Mouse (Mus musculus) hindbrain, embryonic 14.5 days (tissue): ENCODE measurements around the gene Pptc7. TPM values are rescaled to one million over a fixed set of nuclear protein-coding genes. Genes with fewer than 3 reads are reported as not detected.

Experiments
- ATAC-seq: fragments of 200-750 bp; cut with Nextera tagmentation; 2 replicates; pipeline ENCODE4 v1.8.0; 2017; ENCODE audit warnings: moderate number of reproducible peaks, mild to moderate bottlenecking, moderate TSS enrichment, moderate library complexity; ENCODE audit not compliant: low FRiP score
- DNase-seq: peaks from one replicate; pipeline ENCODE4 v3.0.0-alpha.2; 2015; ENCODE audit warnings: low spot score
- H3K27ac ChIP-seq: fragments of 300-500 bp; sonication (generic); 2 replicates; pipeline ENCODE4 v1.5.1; 2014; ENCODE audit warnings: mild to moderate bottlenecking, moderate library complexity
- H3K27me3 ChIP-seq: fragments of 300-500 bp; sonication (generic); 2 replicates; pipeline ENCODE4 v1.6.1; 2014; ENCODE audit warnings: mild to moderate bottlenecking, low read length, mixed read lengths; ENCODE audit not compliant: control insufficient read depth, insufficient read depth
- H3K36me3 ChIP-seq: fragments of 300-500 bp; sonication (generic); replicated peaks from 2 replicates; pipeline ENCODE4 v1.6.1; 2014; ENCODE audit not compliant: control insufficient read depth, insufficient read depth
- H3K4me1 ChIP-seq: fragments of 300-500 bp; sonication (generic); replicated peaks from 2 replicates; pipeline ENCODE4 v1.6.1; 2014; ENCODE audit warnings: antibody characterized with exemption, low read length, mixed read lengths; ENCODE audit not compliant: control insufficient read depth, insufficient read depth
- H3K4me2 ChIP-seq: fragments of 300-500 bp; sonication (generic); replicated peaks from 2 replicates; pipeline ENCODE4 v1.6.1; 2014; ENCODE audit warnings: mild to moderate bottlenecking, moderate library complexity
- H3K4me3 ChIP-seq: fragments of 300-500 bp; sonication (generic); replicated peaks from 2 replicates; pipeline ENCODE4 v1.5.1; 2014; ENCODE audit warnings: mild to moderate bottlenecking, low read length
- H3K9ac ChIP-seq: fragments of 300-500 bp; sonication (generic); 2 replicates; pipeline ENCODE4 v1.6.1; 2014
- H3K9me3 ChIP-seq: fragments of 300-500 bp; sonication (generic); 2 replicates; pipeline ENCODE4 v1.6.1; 2016; ENCODE audit warnings: low read length; ENCODE audit not compliant: control insufficient read depth
- WGBS: fragments of 180-500 bp; shearing (Covaris S2); extraction: QIAGEN DNeasy Blood & Tissue Kit; methylation state at CpG from one replicate; pipeline ENCODE4 v1.1.7; 2014; 5-methylcytosine and 5-hydroxymethylcytosine counted together
- polyA plus RNA-seq: library from polyadenylated mRNA; unstranded; fragments of >200 nt; fragmentation: Nextera tagmentation; extraction: Ambion mirVana; gene quantifications from 2 replicates; pipeline ENCODE4 v1.2.1, GENCODE M21; 2014

Pptc7 gene
- polyA plus RNA-seq, 1 experiment from 2014 or later = 8.5 TPM

- H3K4me2 ChIP-seq = no peak overlapping the region
- no peak overlapping the region for H3K27ac ChIP-seq
- 57% methylated on average over 6 of the region's 6 CpGs for WGBS
- H3K36me3 ChIP-seq = no peaks in the 10 kb centered on the region; the same call in 1 of the 2 replicates
- H3K9ac ChIP-seq = no peak overlapping the region
- ATAC-seq (no peak), DNase-seq (no peak)
- H3K4me3 ChIP-seq = no peak overlapping the region
- no peaks in the 10 kb centered on the region for H3K9me3 ChIP-seq
- peaks cover 13% of the 10 kb centered on the region for H3K4me1 ChIP-seq
- no peaks in the 10 kb centered on the region for H3K27me3 ChIP-seq
Observed at GRCm38 (mm10) chr5:122291149-122291548, 7.0 kb downstream of the Pptc7 start.

GRCm38 (mm10) chr5:122291553-122292339 lies 7.6 kb downstream of the Pptc7 start:
- DNase-seq (no peak), ATAC-seq (no peak)
- Histone ChIP-seq H3K4me2 (no peak overlapping the region), H3K9me3 (no peaks in the 10 kb centered on the region), H3K27me3 (no peaks in the 10 kb centered on the region), H3K4me3 (no peak overlapping the region), H3K4me1 (peaks cover 10% of the 10 kb centered on the region), H3K27ac (no peak overlapping the region), H3K9ac (no peak overlapping the region), H3K36me3 (no peaks in the 10 kb centered on the region; the same call in 1 of the 2 replicates)
- WGBS = 73% methylated on average over 17 of the region's 17 CpGs

DNA sequence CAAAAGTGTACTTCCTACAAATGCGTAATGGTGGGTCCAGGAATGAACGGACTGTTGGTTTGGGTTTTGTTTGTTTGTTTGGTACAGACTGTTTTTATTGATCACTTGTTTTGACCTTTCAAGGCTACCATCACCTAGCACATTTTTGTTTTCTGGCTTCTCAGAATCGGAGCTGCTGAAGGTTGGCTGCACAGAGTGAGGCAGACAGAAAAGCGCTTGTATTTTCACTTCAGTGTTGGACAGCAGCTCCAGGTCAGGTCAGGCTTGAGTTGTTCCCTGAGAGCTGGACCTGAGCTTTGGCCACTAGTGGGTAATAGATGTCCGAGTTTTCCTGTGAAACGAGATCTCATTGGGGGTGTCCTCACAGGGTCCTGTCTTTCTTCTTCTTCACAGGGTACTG lies 9.0 kb downstream of the Pptc7 start:
- no peak for ATAC-seq

GRCm38 (mm10) chr5:122294219-122294735 lies 10.1 kb downstream of the Pptc7 start:
- 40% methylated on average over 3 of the region's 3 CpGs for WGBS
- peak overlapping the region; percentile 39; the same call in 1 of the 2 replicates for H3K9ac ChIP-seq

More for the DNA sequence above, 9.0 kb downstream of the Pptc7 start:
- H3K9me3 ChIP-seq = no peaks in the 10 kb centered on the region
- peaks cover 10% of the 10 kb centered on the region for H3K4me1 ChIP-seq
- no peak overlapping the region for H3K9ac ChIP-seq
- H3K36me3 ChIP-seq = no peaks in the 10 kb centered on the region; the same call in 1 of the 2 replicates
- no peak for DNase-seq
- no peak overlapping the region for H3K4me3 ChIP-seq
- no peak overlapping the region for H3K27ac ChIP-seq
- no peak overlapping the region for H3K4me2 ChIP-seq
- WGBS = 82% methylated on average over 6 of the region's 6 CpGs
- H3K27me3 ChIP-seq = no peaks in the 10 kb centered on the region

DNA sequence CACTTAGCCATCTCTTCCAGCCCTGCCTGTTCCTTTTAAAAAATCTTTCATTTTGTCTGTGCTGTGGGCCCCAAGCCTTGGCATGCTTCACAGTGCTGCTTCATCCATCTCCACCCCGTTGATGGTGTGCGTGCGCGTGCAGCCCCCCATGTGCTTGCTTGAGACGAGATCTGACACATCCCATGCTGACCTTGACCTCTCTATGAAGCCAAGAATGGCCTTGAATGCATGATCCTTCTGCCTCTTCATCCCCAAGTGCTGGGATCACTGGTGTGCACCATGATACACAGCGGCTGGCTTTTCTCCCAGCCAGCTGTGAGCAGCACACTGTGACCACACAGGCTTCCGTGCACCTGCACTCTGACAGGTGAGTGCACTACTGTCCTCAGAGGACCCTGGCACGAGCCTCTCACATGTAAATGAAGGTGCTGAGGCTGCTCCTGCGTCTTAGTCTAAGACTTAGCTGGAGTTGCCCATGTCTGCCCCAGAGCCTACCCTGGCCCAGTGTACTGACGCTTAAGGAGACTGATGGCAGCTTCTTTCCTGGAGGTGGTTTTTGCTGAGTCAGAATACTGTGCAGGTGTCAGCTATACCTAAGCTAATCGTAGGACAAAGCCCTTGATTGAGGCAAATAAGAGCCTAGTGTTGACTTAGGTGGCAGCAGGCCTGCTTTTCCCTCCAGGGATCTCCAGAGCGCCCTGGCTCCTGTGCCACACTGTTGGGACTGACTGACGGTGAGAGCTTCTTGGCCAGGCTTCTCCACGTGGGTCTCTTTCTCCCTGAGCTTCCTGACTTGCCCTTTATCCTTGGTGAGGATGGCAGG lies 11.2 kb downstream of the Pptc7 start:
- 64% methylated on average over 14 of the region's 14 CpGs for WGBS
- peaks cover 10% of the 10 kb centered on the region for H3K4me1 ChIP-seq
- ATAC-seq (no peak), DNase-seq (no peak)
- no peak overlapping the region for H3K4me2 ChIP-seq
- H3K27ac ChIP-seq = no peak overlapping the region
- no peak overlapping the region for H3K4me3 ChIP-seq
- no peaks in the 10 kb centered on the region for H3K9me3 ChIP-seq
- no peaks in the 10 kb centered on the region for H3K36me3 ChIP-seq
- no peak overlapping the region; the same call in 1 of the 2 replicates for H3K9ac ChIP-seq
- no peaks in the 10 kb centered on the region for H3K27me3 ChIP-seq

More at GRCm38 (mm10) chr5:122294219-122294735, 10.1 kb downstream of the Pptc7 start:
- no peak overlapping the region for H3K4me2 ChIP-seq
- H3K9me3 ChIP-seq = no peaks in the 10 kb centered on the region
- H3K36me3 ChIP-seq = no peaks in the 10 kb centered on the region; the same call in 1 of the 2 replicates
- H3K4me3 ChIP-seq = no peak overlapping the region
- no peaks in the 10 kb centered on the region for H3K27me3 ChIP-seq
- DNase-seq (no peak), ATAC-seq (no peak)
- H3K4me1 ChIP-seq = peaks cover 10% of the 10 kb centered on the region
- H3K27ac ChIP-seq = peak overlapping the region; percentile 57; the same call in 1 of the 2 replicates

GRCm38 (mm10) chr5:122300071-122300518 lies 15.9 kb downstream of the Pptc7 start:
- DNase-seq (no peak), ATAC-seq (no peak)
- Histone ChIP-seq H3K27ac (no peak overlapping the region), H3K9me3 (no peaks in the 10 kb centered on the region), H3K36me3 (no peaks in the 10 kb centered on the region), H3K27me3 (no peaks in the 10 kb centered on the region), H3K9ac (no peak overlapping the region), H3K4me1 (peaks cover 4% of the 10 kb centered on the region), H3K4me3 (no peak overlapping the region), H3K4me2 (no peak overlapping the region)
- WGBS = 80% methylated on average over 6 of the region's 6 CpGs

GRCm38 (mm10) chr5:122302810-122303745 lies 18.9 kb downstream of the Pptc7 start:
- H3K36me3 ChIP-seq = 0 out of 2 replicates have a peak, but pooled peaks cover 2% of the 10 kb centered on the region
- DNase-seq (no peak), ATAC-seq (no peak)
- WGBS = 76% methylated on average over 17 of the region's 17 CpGs
- no peak overlapping the region for H3K4me3 ChIP-seq
- no peaks in the 10 kb centered on the region for H3K9me3 ChIP-seq
- H3K4me1 ChIP-seq = peaks cover 4% of the 10 kb centered on the region; the same call in 1 of the 2 replicates
- H3K27ac ChIP-seq = no peak overlapping the region
- no peak overlapping the region for H3K9ac ChIP-seq
- no peak overlapping the region for H3K4me2 ChIP-seq
- H3K27me3 ChIP-seq = no peaks in the 10 kb centered on the region

GRCm38 (mm10) chr5:122303937-122304336 lies 19.8 kb downstream of the Pptc7 start:
- Histone ChIP-seq H3K4me1 (peaks cover 4% of the 10 kb centered on the region; the same call in 1 of the 2 replicates), H3K4me3 (no peak overlapping the region), H3K27ac (no peak overlapping the region), H3K9me3 (no peaks in the 10 kb centered on the region), H3K4me2 (no peak overlapping the region), H3K9ac (no peak overlapping the region), H3K27me3 (no peaks in the 10 kb centered on the region), H3K36me3 (peaks cover 5% of the 10 kb centered on the region; the same call in 1 of the 2 replicates)
- WGBS = 94% methylated on average over 7 of the region's 7 CpGs
- ATAC-seq (no peak), DNase-seq (no peak)
